Mouse (Mus musculus) hindbrain, embryonic 10.5 days (tissue): ENCODE measurements around the gene Vamp2. TPM values are rescaled to one million over a fixed set of nuclear protein-coding genes. Genes with fewer than 3 reads are reported as not detected.

Experiments used
- DNase-seq: peaks from one replicate; pipeline ENCODE4 v3.0.0-alpha.2; 2017; ENCODE audit warnings: low spot score
- H3K27ac ChIP-seq: fragments of 300-500 bp; sonication (generic); 2 replicates; pipeline ENCODE4 v1.5.1; 2016; ENCODE audit warnings: mild to moderate bottlenecking, moderate library complexity
- H3K27me3 ChIP-seq: fragments of 300-500 bp; sonication (generic); 2 replicates; pipeline ENCODE4 v1.6.1; 2016; ENCODE audit warnings: mild to moderate bottlenecking; ENCODE audit not compliant: poor library complexity, insufficient read depth, severe bottlenecking
- H3K36me3 ChIP-seq: fragments of 300-500 bp; sonication (generic); 2 replicates; pipeline ENCODE4 v1.6.1; 2016; ENCODE audit warnings: mild to moderate bottlenecking, moderate library complexity
- H3K4me1 ChIP-seq: fragments of 300-500 bp; sonication (generic); replicated peaks from 2 replicates; pipeline ENCODE4 v1.6.1; 2016; ENCODE audit warnings: mild to moderate bottlenecking
- H3K4me3 ChIP-seq: fragments of 300-500 bp; sonication (generic); 2 replicates; pipeline ENCODE4 v1.5.1; 2016; ENCODE audit warnings: mild to moderate bottlenecking, moderate library complexity
- H3K9me3 ChIP-seq: fragments of 300-500 bp; sonication (generic); 2 replicates; pipeline ENCODE4 v1.6.1; 2016; ENCODE audit warnings: mild to moderate bottlenecking, moderate library complexity
- WGBS: fragments of 180-500 bp; shearing (Covaris S2); methylation state at CpG from one replicate; pipeline ENCODE4 v1.1.7; 2016; 5-methylcytosine and 5-hydroxymethylcytosine counted together
- polyA plus RNA-seq: library from polyadenylated mRNA; unstranded; fragments of >200 nt; fragmentation: Nextera tagmentation; extraction: Ambion mirVana; gene quantifications from 2 replicates; pipeline ENCODE4 v1.2.1, GENCODE M21; 2016

Vamp2 gene
- polyA plus RNA-seq, 1 experiment from 2014 or later: 108 TPM

GRCm38 (mm10) chr11:69128426-69129122 lies 40.3 kb downstream of the Vamp2 start:
- Histone ChIP-seq H3K36me3 (no peaks in the 10 kb centered on the region), H3K27ac (no peak overlapping the region), H3K4me1 (peaks cover 18% of the 10 kb centered on the region), H3K4me3 (no peak overlapping the region), H3K9me3 (no peaks in the 10 kb centered on the region), H3K27me3 (peaks cover 54% of the 10 kb centered on the region)
- DNase-seq: no peak
- WGBS: 75% methylated on average over 8 of the region's 8 CpGs

- no peak for DNase-seq
- H3K27ac ChIP-seq: peak overlapping the region; percentile 70; the same call in 1 of the 2 replicates
- H3K9me3 ChIP-seq: no peaks in the 10 kb centered on the region
- H3K27me3 ChIP-seq: peaks cover 39% of the 10 kb centered on the region
- no peaks in the 10 kb centered on the region for H3K36me3 ChIP-seq
- WGBS: 11% methylated on average over 5 of the region's 5 CpGs
- peak overlapping the region; percentile 58 for H3K4me3 ChIP-seq
- peaks cover 17% of the 10 kb centered on the region for H3K4me1 ChIP-seq
Observed at GRCm38 (mm10) chr11:69133566-69133922, 45.3 kb downstream of the Vamp2 start.

GRCm38 (mm10) chr11:69133923-69134621 lies 45.8 kb downstream of the Vamp2 start:
- peak overlapping the region; percentile 58 for H3K4me3 ChIP-seq
- H3K4me1 ChIP-seq: peaks cover 17% of the 10 kb centered on the region
- H3K27me3 ChIP-seq: peaks cover 39% of the 10 kb centered on the region
- DNase-seq: peak; percentile 53
- H3K36me3 ChIP-seq: no peaks in the 10 kb centered on the region
- no peaks in the 10 kb centered on the region for H3K9me3 ChIP-seq
- 2% methylated on average over 34 of the region's 34 CpGs for WGBS
- H3K27ac ChIP-seq: peak overlapping the region; percentile 70

- Histone ChIP-seq H3K4me3 (peak overlapping the region; percentile 58), H3K9me3 (no peaks in the 10 kb centered on the region), H3K27me3 (peaks cover 35% of the 10 kb centered on the region), H3K36me3 (no peaks in the 10 kb centered on the region), H3K27ac (peak overlapping the region; percentile 70), H3K4me1 (peaks cover 17% of the 10 kb centered on the region)
- no peak for DNase-seq
- WGBS: 32% methylated on average over 8 of the region's 8 CpGs
Observed at GRCm38 (mm10) chr11:69134622-69134968, 46.3 kb downstream of the Vamp2 start.

GRCm38 (mm10) chr11:69135361-69135760 lies 47.1 kb downstream of the Vamp2 start:
- whole genome bisulfite sequencing: 79% methylated on average over 6 of the region's 6 CpGs
- Histone ChIP-seq H3K4me1 (peaks cover 17% of the 10 kb centered on the region), H3K36me3 (no peaks in the 10 kb centered on the region), H3K27me3 (peaks cover 29% of the 10 kb centered on the region), H3K4me3 (no peak overlapping the region), H3K9me3 (no peaks in the 10 kb centered on the region), H3K27ac (no peak overlapping the region)
- no peak for DNase-seq

Other genes with a start within 250 kb of the Vamp2 start
- gene Ndel1, start 216.6 kb upstream of the Vamp2 start, polyA plus RNA-seq: 56.3 and 57.7 TPM in 2 replicates
- gene Rnf222, start 199.9 kb upstream of the Vamp2 start, polyA plus RNA-seq: 0.07 TPM in 1 of 2 replicates, not detected in the other
- gene Rpl26, start 186.9 kb upstream of the Vamp2 start, polyA plus RNA-seq: 904 and 972 TPM in 2 replicates
- not detected in 2 replicates for gene Odf4, start 161.4 kb upstream of the Vamp2 start, polyA plus RNA-seq
- gene Arhgef15, start 131.0 kb upstream of the Vamp2 start, polyA plus RNA-seq: 7.9 and 8.6 TPM in 2 replicates
- gene Slc25a35, start 120.4 kb upstream of the Vamp2 start, polyA plus RNA-seq: 2.0 and 2.5 TPM in 2 replicates
- gene Rangrf, start 113.3 kb upstream of the Vamp2 start, polyA plus RNA-seq: 69.7 and 78.1 TPM in 2 replicates
- gene Pfas, start 80.0 kb upstream of the Vamp2 start, polyA plus RNA-seq: 40.6 and 57.3 TPM in 2 replicates
- gene Ctc1, start 72.6 kb upstream of the Vamp2 start, polyA plus RNA-seq: 89.8 and 90.9 TPM in 2 replicates
- gene Aurkb, start 42.8 kb upstream of the Vamp2 start, polyA plus RNA-seq: 184 and 228 TPM in 2 replicates
- 8.5 and 12.6 TPM in 2 replicates for gene Borcs6, start 28.8 kb upstream of the Vamp2 start, polyA plus RNA-seq
- 56.6 and 57.6 TPM in 2 replicates for gene Tmem107, start 17.7 kb upstream of the Vamp2 start, polyA plus RNA-seq
- 7.8 and 9.8 TPM in 2 replicates for gene Per1, start 6.7 kb downstream of the Vamp2 start, polyA plus RNA-seq
- gene Hes7, start 31.9 kb downstream of the Vamp2 start, polyA plus RNA-seq: 0.14 and 0.48 TPM in 2 replicates
- 0.13 TPM in 1 of 2 replicates, not detected in the other for gene 9130213A22Rik, start 34.1 kb downstream of the Vamp2 start, polyA plus RNA-seq
- 0.22 TPM in 1 of 2 replicates, not detected in the other for gene Aloxe3, start 37.4 kb downstream of the Vamp2 start, polyA plus RNA-seq
- gene Alox12b, start 68.5 kb downstream of the Vamp2 start, polyA plus RNA-seq: not detected in 2 replicates
- gene Alox8, start 109.4 kb downstream of the Vamp2 start, polyA plus RNA-seq: 0.10 TPM in 1 of 2 replicates, not detected in the other
- gene Gucy2e, start 148.5 kb downstream of the Vamp2 start, polyA plus RNA-seq: 0.06 and 0.09 TPM in 2 replicates
- gene Cntrob, start 235.3 kb downstream of the Vamp2 start, polyA plus RNA-seq: 34.2 and 36.7 TPM in 2 replicates
- gene Trappc1, start 235.5 kb downstream of the Vamp2 start, polyA plus RNA-seq: 189 and 208 TPM in 2 replicates
- gene Kcnab3, start 237.8 kb downstream of the Vamp2 start, polyA plus RNA-seq: 1.2 and 2.7 TPM in 2 replicates